Mouse (Mus musculus): ENCODE data around the gene Aarsd1.
"Not testable (repeated sequence)": the region's sequence is repeated elsewhere in the genome, so short reads cannot be mapped to it uniquely, and the experiment has no call there.

Aarsd1 gene

GRCm38 (mm10) chr11:101417101-101417855 is at the start of gene Aarsd1:
Gene Aarsd1 (minus strand): TSS chr11:101417615.
- peak; percentile 69 to 78 for DNase-seq (ENCODE audit: low spot score in 2 of 2)

DNA sequence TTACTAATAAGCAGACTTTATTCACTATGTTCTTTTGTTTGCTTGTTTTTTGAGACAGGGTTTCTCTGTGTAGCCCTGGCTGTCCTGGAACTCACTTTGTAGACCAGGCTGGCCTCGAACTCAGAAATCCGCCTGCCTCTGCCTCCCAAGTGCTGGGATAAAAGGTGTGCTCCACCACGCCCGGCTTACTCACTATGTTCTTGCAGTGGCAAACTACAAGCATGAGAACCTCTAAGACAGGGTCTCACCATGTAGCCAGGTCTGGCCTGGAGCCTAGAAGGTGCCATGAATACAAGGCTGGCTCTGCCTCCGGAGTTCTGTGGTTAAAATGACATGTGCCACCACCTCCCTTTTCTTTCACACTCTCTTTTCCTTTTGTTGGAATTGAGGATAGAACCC is 49.1 kb upstream of the Aarsd1 start:
- not testable (repeated sequence) for DNase-seq (ENCODE audit: low spot score in 2 of 2)

DNA sequence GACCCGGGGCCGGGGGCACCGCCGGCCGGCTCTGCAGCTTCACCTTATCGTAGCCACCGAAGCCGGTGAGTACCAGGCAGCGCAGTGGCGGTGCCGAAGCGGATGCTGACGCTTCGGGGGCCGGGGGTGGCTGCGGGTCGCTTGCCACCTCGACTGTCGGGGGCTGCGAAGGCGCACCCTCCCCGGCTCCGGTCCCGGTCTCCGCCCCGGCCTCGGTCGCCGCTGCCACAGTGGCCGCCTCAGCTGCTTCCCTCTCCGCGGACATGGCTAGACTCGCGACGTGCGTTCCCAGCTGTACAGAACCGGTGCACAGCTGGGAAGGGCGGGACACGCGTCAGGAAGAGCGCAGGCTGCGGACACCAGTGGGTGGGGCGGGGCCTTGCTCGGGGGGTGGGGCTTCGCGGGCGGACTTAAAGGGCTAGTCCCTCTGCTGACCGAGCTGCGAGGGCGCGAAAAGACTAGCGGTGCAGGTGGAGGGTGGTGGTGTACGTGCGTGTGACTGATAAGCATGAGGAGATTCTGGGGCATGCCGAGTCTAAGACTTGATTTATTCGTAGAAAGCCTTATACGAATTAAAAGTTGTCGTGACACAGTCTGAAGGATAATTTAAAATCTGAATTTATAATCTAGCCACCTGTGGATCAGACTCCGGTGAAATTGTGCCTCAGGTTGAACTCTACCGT is 48.6 kb upstream of the Aarsd1 start, which contains the start of gene Vat1:
Gene Vat1, minus strand, starts transcription at position 362 of the 683 bp plus-strand sequence.
- peak; percentile 43 to 55 for DNase-seq (ENCODE audit: low spot score in 2 of 2)

DNA sequence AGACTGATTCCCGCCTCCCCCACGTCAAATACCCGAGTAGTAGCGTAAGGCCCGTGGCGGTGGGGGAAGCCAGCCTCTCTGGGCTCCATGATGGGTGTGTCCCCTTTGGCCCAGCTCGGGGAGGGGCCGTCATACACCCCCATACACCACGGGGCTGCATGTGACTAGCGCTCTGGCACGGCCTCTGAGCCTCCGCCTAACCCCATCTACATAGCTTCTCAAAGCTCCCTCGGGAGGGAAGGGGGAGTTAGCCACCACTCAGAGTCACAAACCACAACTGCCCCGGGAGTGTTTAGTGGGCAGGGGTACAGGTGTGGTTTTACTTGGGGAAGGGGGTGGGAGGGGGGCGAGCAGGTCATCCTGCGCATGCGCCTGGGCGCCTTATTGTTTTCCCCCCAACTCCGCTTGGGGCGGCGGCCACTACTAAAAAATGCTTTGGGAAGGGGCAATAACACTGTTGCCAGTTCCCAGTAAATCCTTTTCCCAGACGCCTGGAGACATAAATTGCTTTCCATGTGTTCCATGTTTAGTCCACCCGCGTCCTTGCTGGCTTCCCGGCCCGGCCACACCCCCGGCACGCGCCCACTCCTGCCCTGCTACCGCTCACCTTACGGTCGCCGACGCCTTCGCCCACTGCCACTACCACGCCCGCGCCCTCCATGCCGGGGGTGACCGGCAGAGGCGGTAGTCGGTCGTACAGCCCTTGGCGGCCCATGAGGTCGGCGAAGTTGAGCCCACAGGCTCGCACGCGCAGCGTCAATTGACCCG is 47.9 kb upstream of the Aarsd1 start:
- DNase-seq (ENCODE audit: low spot score in 2 of 2): peak; percentile 45 to 78

DNA sequence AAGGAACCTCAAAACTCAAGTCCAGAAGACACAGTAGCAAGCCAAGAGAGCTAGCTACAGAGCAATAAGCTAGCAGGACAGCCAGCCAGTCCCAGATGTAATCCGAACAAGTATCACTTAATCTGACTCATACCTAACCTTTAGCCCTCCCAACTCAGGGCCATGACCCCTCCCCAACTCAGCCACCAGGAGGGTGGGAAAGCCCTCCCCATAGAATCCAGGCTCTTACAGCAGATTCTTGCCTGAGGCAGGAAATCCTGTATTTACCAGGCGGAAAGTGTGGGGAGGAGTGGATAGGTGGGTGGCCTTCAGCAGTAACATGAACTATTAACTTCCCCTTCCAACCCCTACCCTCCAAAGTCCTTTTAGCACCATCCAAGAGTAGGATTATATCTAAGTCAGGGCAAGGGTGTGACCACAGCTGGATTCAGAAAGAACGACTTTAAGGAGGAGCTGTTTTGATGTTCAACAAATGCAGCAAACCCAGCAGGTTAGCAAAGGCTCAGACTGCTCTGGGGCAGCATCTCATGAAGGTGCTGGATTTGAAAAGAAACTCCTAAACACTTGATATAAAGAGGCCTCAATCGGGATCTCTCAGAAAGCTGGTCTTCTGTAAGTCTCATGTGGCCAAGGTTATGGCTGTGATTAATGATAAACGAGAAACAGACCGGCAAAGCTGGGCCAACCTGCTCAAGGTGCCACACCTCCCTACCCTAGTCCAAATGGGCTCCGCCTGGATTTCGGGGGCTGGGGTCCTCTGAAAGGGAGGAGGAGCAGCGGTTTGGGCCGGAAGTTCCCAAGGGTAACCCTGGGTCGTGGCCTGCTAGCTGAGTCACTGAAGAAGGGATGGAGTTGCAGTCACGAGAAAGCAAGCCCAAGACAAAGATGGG is 47.0 kb upstream of the Aarsd1 start, which contains the start of gene Rnd2:
Gene Rnd2, plus strand, starts transcription at position 789 of the 890 bp plus-strand sequence.
- DNase-seq (ENCODE audit: low spot score in 2 of 2): no peak

DNA sequence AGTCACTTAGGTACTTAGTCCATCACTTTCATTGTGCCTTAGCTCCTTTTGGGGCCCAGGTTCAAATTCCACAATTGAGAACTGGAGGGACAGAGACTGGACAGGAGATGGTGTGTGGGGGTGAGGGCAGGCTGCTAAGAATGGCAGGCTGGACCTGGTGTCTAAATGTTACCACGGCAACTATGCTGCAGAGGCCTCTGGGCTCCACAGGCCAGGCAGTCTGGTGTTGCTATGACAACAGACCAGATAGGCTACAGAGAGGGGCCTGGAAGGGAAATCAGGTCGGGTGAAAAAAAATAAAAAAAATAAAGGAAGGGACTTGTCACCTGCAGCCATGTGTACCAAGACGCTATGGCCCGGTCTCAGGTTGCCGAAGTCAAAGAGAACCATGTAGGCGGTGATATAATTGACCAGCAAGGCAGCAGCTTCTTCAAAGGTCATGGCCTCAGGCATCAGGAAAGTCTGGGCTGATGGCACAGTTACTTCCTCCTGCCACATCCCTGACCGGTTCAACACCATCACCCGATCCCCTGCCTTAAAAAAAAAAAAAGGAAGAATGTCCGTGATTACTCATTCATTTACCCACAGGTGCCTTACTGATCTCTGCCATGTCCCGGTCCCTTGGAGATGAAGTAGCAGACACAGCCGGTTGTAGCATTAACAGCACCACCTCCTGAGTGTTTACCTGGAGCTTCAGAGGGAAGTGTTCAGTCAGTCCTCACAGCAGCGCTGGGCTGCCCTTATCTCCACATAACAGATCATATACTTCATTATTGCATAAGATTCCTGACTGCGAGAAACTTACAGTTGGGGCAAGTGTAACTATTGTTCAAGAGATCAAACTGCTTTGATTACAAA is 45.4 kb upstream of the Aarsd1 start:
- DNase-seq (ENCODE audit: low spot score in 2 of 2): no peak

- no peak for DNase-seq (ENCODE audit: low spot score in 2 of 2)
These were observed 44.7 kb upstream of the Aarsd1 start for GRCm38 (mm10) chr11:101462141-101462540.

- no peak for DNase-seq (ENCODE audit: low spot score in 2 of 2)
These were observed 42.9 kb upstream of the Aarsd1 start for GRCm38 (mm10) chr11:101460321-101460720.

GRCm38 (mm10) chr11:101459716-101460115 is 42.3 kb upstream of the Aarsd1 start:
- no peak for DNase-seq (ENCODE audit: low spot score in 2 of 2)

- no peak for DNase-seq (ENCODE audit: low spot score in 2 of 2)
These were observed 40.8 kb upstream of the Aarsd1 start for GRCm38 (mm10) chr11:101458217-101458616.

DNA sequence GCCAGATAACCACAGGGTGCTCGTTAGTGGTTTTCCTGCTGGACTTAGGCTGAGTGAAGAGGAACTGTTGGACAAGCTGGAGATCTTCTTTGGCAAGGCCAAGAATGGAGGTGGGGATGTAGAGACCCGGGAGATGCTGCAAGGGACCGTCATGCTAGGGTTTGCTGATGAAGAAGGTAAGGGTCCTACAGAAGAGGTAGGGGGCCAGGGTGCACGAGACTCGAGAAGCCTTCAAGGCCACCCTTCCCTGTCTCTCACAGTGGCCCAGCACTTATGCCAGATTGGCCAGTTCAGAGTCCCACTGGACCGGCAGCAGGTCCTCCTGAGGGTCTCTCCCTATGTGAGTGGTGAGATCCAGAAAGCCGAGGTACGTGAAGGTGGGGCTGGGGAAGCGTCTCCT is 40.2 kb upstream of the Aarsd1 start:
- DNase-seq (ENCODE audit: low spot score in 2 of 2): no peak

GRCm38 (mm10) chr11:101455627-101456026 is 38.2 kb upstream of the Aarsd1 start:
- DNase-seq (ENCODE audit: low spot score in 2 of 2): no peak

- no peak for DNase-seq (ENCODE audit: low spot score in 2 of 2)
These were observed 37.3 kb upstream of the Aarsd1 start for GRCm38 (mm10) chr11:101454702-101455101.

- DNase-seq (ENCODE audit: low spot score in 2 of 2): no peak
These were observed 34.8 kb upstream of the Aarsd1 start for GRCm38 (mm10) chr11:101452093-101452774.

DNA sequence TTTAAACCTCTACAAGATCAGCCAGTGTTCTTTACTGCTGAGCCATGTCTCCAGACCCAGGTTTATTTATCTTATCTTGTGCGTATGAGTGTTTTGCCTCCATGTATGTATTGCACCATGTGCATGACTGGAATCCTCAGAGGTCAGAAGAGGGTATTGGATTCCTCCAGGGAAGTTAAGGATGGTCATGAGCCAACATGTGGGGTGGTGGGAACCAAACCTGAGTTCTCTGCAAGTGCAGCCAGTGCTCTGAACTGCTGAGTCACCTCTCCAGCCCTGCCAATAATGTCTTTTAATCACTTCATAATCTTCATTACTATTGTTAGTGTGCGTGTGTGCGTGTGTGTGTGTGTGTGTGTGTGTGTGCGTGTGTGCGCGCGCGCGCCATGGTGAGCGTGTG is 34.1 kb upstream of the Aarsd1 start:
- no peak for DNase-seq (ENCODE audit: low spot score in 2 of 2)

DNA sequence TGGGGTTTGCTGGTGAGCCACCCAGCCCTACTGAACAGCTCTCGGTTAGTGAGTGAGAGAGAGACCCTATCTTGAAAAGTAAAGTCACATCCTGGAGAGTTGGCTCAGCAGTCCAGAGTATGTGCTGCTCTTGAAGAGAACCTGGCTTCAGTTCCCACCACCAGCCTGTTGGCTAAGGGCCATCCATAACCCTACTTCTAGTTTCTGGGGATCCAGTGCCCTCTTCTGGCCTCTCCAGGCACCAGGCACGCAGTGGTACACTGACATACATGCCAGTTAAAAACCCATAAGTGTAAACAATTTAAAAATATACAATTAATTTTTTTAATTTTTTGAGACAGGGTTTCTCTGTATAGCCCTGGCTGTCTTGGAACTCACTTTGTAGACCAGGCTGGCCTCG is 33.0 kb upstream of the Aarsd1 start:
- DNase-seq (ENCODE audit: low spot score in 2 of 2): no peak

- not testable (repeated sequence) for DNase-seq (ENCODE audit: low spot score in 2 of 2)
These were observed 32.2 kb upstream of the Aarsd1 start for GRCm38 (mm10) chr11:101449596-101449995.

- no peak for DNase-seq (ENCODE audit: low spot score in 2 of 2)
These were observed 31.5 kb upstream of the Aarsd1 start for GRCm38 (mm10) chr11:101448899-101449298.

GRCm38 (mm10) chr11:101448274-101448746 is 30.9 kb upstream of the Aarsd1 start, which contains the start of gene Ifi35:
Gene Ifi35 (plus strand): TSS chr11:101448407.
- peak; percentile 69 to 71 for DNase-seq (ENCODE audit: low spot score in 2 of 2)
